Mouse (Mus musculus): ENCODE results near the gene Apoo. TPM values are rescaled to one million over a fixed set of nuclear protein-coding genes. Genes with fewer than 3 reads are reported as not detected.
"Not testable (repeated sequence)": the region's sequence is repeated elsewhere in the genome, so short reads cannot be mapped to it uniquely, and the experiment has no call there.

Apoo gene
- polyA plus RNA-seq, 1 experiment from 2014 or later, result 116 TPM

DNA sequence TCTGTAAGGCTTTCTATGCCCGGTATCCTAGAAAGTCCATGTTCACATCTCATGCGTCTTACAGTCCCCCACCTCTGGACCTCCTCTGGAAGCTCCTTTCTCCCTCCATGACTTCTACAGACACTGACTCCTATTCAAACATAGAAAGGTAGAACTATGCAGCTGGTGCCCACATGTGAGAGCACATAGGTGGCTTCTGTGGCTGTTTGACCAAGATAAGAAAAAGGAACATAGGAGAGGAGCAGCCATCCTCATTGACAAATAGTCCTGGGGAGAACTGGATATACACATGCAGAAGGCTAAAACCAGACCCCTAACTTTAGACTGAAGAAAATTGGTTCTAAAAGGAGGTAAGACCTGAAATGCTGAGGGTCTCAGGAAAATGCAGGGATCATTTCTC, 79.1 kb downstream of the Apoo start:
- H3K9me3 ChIP-seq; ATAC-seq (ENCODE audit: low FRiP score, low read depth); H3K36me3 ChIP-seq; H3K9ac ChIP-seq (replicated peaks); H3K4me2 ChIP-seq (replicated peaks); H3K27ac ChIP-seq (replicated peaks); H3K4me1 ChIP-seq; H3K4me3 ChIP-seq: not testable (repeated sequence)
- 97% methylated on average over 2 of the region's 2 CpGs for WGBS
- peaks cover 15% of the 10 kb centered on the region for H3K27me3 ChIP-seq

DNA sequence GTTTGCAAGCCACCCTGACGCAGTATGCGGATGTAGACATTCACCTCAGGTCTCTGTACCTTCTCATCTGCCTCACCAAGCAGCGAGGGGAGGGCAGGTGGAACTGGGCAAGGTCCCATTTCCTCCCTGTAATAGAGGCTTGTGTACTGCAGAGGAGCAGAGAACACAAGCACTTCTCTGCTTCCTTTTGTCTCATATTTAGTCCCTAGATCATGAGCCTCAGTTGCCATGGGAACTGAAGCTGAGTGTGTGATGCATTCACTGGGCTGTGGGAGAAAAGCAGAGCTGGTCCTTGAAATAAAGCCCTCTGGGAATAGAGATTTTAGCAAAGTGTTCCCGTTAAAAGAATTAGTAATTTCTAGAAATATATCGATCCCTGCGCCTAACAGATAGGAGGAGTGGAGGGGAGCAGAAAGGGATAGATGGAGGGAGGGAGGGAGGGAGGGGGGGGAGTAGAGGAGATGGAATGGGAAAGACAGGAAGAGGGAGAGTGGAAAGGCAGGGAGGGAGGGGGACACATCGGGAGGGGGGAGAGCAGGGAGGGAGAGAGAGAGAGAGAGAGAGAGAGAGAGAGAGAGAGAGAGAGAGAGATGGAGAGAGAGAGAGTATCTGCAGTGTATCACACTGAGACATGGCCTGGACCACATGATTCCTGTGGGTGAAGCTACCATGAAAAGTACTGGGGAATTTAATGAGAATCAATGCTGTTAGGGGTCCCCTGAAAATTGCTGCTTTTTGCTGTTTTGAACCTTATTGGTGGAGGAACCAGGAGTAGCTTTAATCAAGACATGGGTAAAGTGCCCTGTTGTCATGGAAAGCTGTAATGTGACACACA, 83.3 kb downstream of the Apoo start:
- peak; percentile 88 for ATAC-seq (ENCODE audit: low FRiP score, low read depth)
- H3K9ac ChIP-seq (replicated peaks); H3K9me3 ChIP-seq; H3K4me1 ChIP-seq; H3K36me3 ChIP-seq; H3K4me3 ChIP-seq; H3K4me2 ChIP-seq (replicated peaks); H3K27ac ChIP-seq (replicated peaks): not testable (repeated sequence)
- WGBS, result no CpG with 5 or more reads among the region's 7 CpGs
- peaks cover 19% of the 10 kb centered on the region for H3K27me3 ChIP-seq

DNA sequence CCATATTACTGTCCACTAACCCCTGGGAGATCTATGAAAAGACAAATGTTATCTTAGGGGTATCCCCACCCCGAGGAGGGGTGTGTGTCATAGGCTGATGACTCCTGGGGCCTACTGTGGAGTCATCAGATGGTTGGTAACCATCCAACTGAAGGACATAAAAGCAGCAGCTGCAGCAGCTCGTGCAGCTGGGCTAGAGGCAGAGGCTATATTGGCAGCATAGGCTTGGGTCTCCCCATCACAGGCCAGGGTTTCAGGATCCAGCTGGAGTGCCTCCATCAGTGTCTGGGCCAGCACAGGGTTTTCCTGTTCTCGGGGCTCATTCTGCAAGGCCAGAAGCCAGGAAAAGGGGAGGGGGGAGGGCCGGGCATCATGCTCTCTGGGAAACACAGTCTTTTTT, 92.4 kb downstream of the Apoo start:
- ATAC-seq (ENCODE audit: low FRiP score, low read depth), result no peak
- Histone ChIP-seq H3K4me1 (no peaks in the 10 kb centered on the region), H3K9me3 (no peaks in the 10 kb centered on the region), H3K9ac (replicated peaks) (no peak overlapping the region), H3K36me3 (no peaks in the 10 kb centered on the region), H3K4me2 (replicated peaks) (no peak overlapping the region), H3K27me3 (peaks cover 52% of the 10 kb centered on the region), H3K27ac (replicated peaks) (no peak overlapping the region), H3K4me3 (no peak overlapping the region)
- WGBS, result 76% methylated on average over 4 of the region's 4 CpGs

DNA sequence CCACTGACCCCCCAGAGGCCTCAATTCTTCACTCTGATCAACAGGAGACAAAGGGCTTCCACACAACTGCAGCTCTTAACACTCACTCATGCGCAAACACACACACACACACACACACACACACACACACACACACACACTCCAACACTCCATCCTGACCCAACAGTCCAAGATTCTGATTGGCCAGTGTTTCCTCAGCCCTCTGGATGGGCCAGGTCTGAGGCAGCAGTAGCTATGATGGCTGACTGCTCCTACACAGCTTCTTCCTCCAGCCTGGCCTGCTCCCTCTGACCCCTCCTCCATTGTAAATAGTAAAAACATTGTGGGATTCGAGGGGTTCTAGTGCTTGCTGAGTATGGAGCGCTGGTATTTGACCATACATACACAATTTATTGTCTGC, 94.6 kb downstream of the Apoo start:
- H3K9ac ChIP-seq (replicated peaks), result not testable (repeated sequence)
- 50% methylated on average over 1 of the region's 3 CpGs for WGBS

DNA sequence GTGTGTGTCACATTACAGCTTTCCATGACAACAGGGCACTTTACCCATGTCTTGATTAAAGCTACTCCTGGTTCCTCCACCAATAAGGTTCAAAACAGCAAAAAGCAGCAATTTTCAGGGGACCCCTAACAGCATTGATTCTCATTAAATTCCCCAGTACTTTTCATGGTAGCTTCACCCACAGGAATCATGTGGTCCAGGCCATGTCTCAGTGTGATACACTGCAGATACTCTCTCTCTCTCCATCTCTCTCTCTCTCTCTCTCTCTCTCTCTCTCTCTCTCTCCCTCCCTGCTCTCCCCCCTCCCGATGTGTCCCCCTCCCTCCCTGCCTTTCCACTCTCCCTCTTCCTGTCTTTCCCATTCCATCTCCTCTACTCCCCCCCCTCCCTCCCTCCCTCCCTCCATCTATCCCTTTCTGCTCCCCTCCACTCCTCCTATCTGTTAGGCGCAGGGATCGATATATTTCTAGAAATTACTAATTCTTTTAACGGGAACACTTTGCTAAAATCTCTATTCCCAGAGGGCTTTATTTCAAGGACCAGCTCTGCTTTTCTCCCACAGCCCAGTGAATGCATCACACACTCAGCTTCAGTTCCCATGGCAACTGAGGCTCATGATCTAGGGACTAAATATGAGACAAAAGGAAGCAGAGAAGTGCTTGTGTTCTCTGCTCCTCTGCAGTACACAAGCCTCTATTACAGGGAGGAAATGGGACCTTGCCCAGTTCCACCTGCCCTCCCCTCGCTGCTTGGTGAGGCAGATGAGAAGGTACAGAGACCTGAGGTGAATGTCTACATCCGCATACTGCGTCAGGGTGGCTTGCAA, 95.9 kb downstream of the Apoo start:
- not testable (repeated sequence) for H3K27ac ChIP-seq (replicated peaks); H3K4me2 ChIP-seq (replicated peaks); H3K9ac ChIP-seq (replicated peaks); H3K9me3 ChIP-seq; H3K4me3 ChIP-seq; H3K36me3 ChIP-seq; H3K4me1 ChIP-seq
- H3K27me3 ChIP-seq, result peaks cover 23% of the 10 kb centered on the region
- peak; percentile 88 for ATAC-seq (ENCODE audit: low FRiP score, low read depth)
- 50% methylated on average over 1 of the region's 7 CpGs for WGBS

More for the DNA sequence above, 94.6 kb downstream of the Apoo start:
- not testable (repeated sequence) for H3K36me3 ChIP-seq; H3K4me1 ChIP-seq; H3K4me3 ChIP-seq; H3K4me2 ChIP-seq (replicated peaks); H3K27ac ChIP-seq (replicated peaks); H3K9me3 ChIP-seq
- ATAC-seq (ENCODE audit: low FRiP score, low read depth), result 0 out of 2 replicates have a peak, but pooled peaks have one; percentile 32
- H3K27me3 ChIP-seq, result peaks cover 35% of the 10 kb centered on the region

Small RNA genes within 50 kb of the gene (microRNA-seq; reads per million reads assigned to microRNA genes)
- gene Gm44477, result not detected

Other genes starting within 250 kb of the Apoo start
- 32.8 and 33.1 TPM in 2 replicates for gene Zfx, start 243.4 kb upstream of the Apoo start, polyA plus RNA-seq (2016; fragmentation: Nextera tagmentation; extraction: Ambion mirVana)
- 98.6 and 113 TPM in 2 replicates for gene Eif2s3x, start 154.3 kb upstream of the Apoo start, polyA plus RNA-seq (2016; fragmentation: Nextera tagmentation; extraction: Ambion mirVana)
- gene Klhl15, start 132.5 kb upstream of the Apoo start, polyA plus RNA-seq (2016; fragmentation: Nextera tagmentation; extraction: Ambion mirVana), result 10.8 and 12.5 TPM in 2 replicates
- 0.09 TPM in 1 of 2 replicates, not detected in the other for gene Fam90a1b, start 340 bp upstream of the Apoo start, polyA plus RNA-seq (2016; fragmentation: Nextera tagmentation; extraction: Ambion mirVana)
- gene Maged1, start 175.0 kb downstream of the Apoo start, polyA plus RNA-seq (2016; fragmentation: Nextera tagmentation; extraction: Ambion mirVana), result 858 and 871 TPM in 2 replicates